Mouse (Mus musculus) megakaryocyte, embryonic 14.5 days (primary cell): ENCODE measurements around the gene Gpatch3. TPM values are rescaled to one million over a fixed set of nuclear protein-coding genes. Genes with fewer than 3 reads are reported as not detected.

Source experiments
- H3K27me3 ChIP-seq: replicated peaks from 2 replicates; pipeline ENCODE3; 2012; ENCODE audit warnings: inconsistent platforms
- H3K36me3 ChIP-seq: replicated peaks from 2 replicates; pipeline ENCODE3; 2012; ENCODE audit warnings: low read length, inconsistent platforms, mixed read lengths
- H3K4me1 ChIP-seq: 2 replicates; pipeline ENCODE4 v1.6.1; 2012; ENCODE audit warnings: inconsistent platforms
- H3K4me3 ChIP-seq: replicated peaks from 2 replicates; pipeline ENCODE3; 2012; ENCODE audit warnings: moderate library complexity, mild to moderate bottlenecking, inconsistent platforms
- H3K9me3 ChIP-seq: 2 replicates; pipeline ENCODE4 v1.6.1; 2012; ENCODE audit warnings: inconsistent platforms
- FLI1 ChIP-seq: IDR thresholded peaks from 2 replicates; pipeline ENCODE4 v1.6.1; 2012; ENCODE audit warnings: low read length, inconsistent platforms, mixed read lengths
- GATA1 ChIP-seq: IDR thresholded peaks from 3 replicates; pipeline ENCODE4 v1.6.1; 2012; ENCODE audit warnings: mixed read lengths, low read length, inconsistent platforms, borderline replicate concordance
- polyA plus RNA-seq: library from polyadenylated mRNA; stranded (reverse); fragments of >175 nt; gene quantifications from 2 replicates; pipeline ENCODE4 v1.2.3, GENCODE M21; 2012; ENCODE audit warnings: low replicate concordance; ENCODE audit not compliant: insufficient read depth

Gpatch3 gene
- polyA plus RNA-seq, 1 experiment, result 5.4 TPM

- Histone ChIP-seq H3K9me3 (no peaks in the 10 kb centered on the region), H3K4me3 (no peak overlapping the region), H3K4me1 (peaks cover 21% of the 10 kb centered on the region), H3K36me3 (peaks cover 74% of the 10 kb centered on the region), H3K27me3 (peaks cover 7% of the 10 kb centered on the region)
- TF ChIP-seq FLI1 (no peak), GATA1 (no peak)
These were observed 29.6 kb downstream of the Gpatch3 start for GRCm38 (mm10) chr4:133604175-133604574.

GRCm38 (mm10) chr4:133604856-133605255, 30.3 kb downstream of the Gpatch3 start:
- H3K9me3 ChIP-seq, result no peaks in the 10 kb centered on the region
- TF ChIP-seq GATA1 (no peak), FLI1 (no peak)
- H3K27me3 ChIP-seq, result peaks cover 4% of the 10 kb centered on the region
- peaks cover 21% of the 10 kb centered on the region for H3K4me1 ChIP-seq
- H3K4me3 ChIP-seq, result no peak overlapping the region
- H3K36me3 ChIP-seq, result peaks cover 81% of the 10 kb centered on the region

- Histone ChIP-seq H3K4me1 (peaks cover 21% of the 10 kb centered on the region), H3K36me3 (peaks cover 86% of the 10 kb centered on the region), H3K27me3 (no peaks in the 10 kb centered on the region), H3K4me3 (no peak overlapping the region), H3K9me3 (no peaks in the 10 kb centered on the region)
- no peak for TF ChIP-seq GATA1
- TF ChIP-seq FLI1, result no peak
These were observed 30.8 kb downstream of the Gpatch3 start for GRCm38 (mm10) chr4:133605330-133605729.

GRCm38 (mm10) chr4:133607284-133607683, 32.7 kb downstream of the Gpatch3 start:
- Histone ChIP-seq H3K9me3 (peaks cover 4% of the 10 kb centered on the region; the same call in 1 of the 2 replicates), H3K27me3 (no peaks in the 10 kb centered on the region), H3K4me1 (peaks cover 34% of the 10 kb centered on the region), H3K4me3 (no peak overlapping the region), H3K36me3 (peaks cover 95% of the 10 kb centered on the region)
- TF ChIP-seq FLI1, result no peak
- TF ChIP-seq GATA1, result no peak

- Histone ChIP-seq H3K27me3 (no peaks in the 10 kb centered on the region), H3K36me3 (peaks cover 96% of the 10 kb centered on the region), H3K4me3 (no peak overlapping the region), H3K9me3 (peaks cover 4% of the 10 kb centered on the region; the same call in 1 of the 2 replicates), H3K4me1 (peaks cover 57% of the 10 kb centered on the region)
- TF ChIP-seq FLI1 (no peak), GATA1 (no peak)
These were observed 35.2 kb downstream of the Gpatch3 start for GRCm38 (mm10) chr4:133609719-133610118.

- Histone ChIP-seq H3K36me3 (peaks cover 93% of the 10 kb centered on the region), H3K4me3 (no peak overlapping the region), H3K27me3 (no peaks in the 10 kb centered on the region), H3K4me1 (peaks cover 78% of the 10 kb centered on the region), H3K9me3 (peaks cover 4% of the 10 kb centered on the region; the same call in 1 of the 2 replicates)
- no peak for TF ChIP-seq GATA1
- TF ChIP-seq FLI1, result no peak
These were observed 37.3 kb downstream of the Gpatch3 start for GRCm38 (mm10) chr4:133611815-133612214.

- H3K9me3 ChIP-seq, result peaks cover 4% of the 10 kb centered on the region; the same call in 1 of the 2 replicates
- H3K4me3 ChIP-seq, result peak overlapping the region; percentile 42
- no peak for TF ChIP-seq GATA1
- no peak for TF ChIP-seq FLI1
- no peaks in the 10 kb centered on the region for H3K27me3 ChIP-seq
- H3K4me1 ChIP-seq, result peaks cover 83% of the 10 kb centered on the region
- peaks cover 92% of the 10 kb centered on the region for H3K36me3 ChIP-seq
These were observed 37.9 kb downstream of the Gpatch3 start for GRCm38 (mm10) chr4:133612416-133612815.

- TF ChIP-seq FLI1 (no peak), GATA1 (no peak)
- Histone ChIP-seq H3K4me1 (peaks cover 87% of the 10 kb centered on the region), H3K4me3 (no peak overlapping the region), H3K36me3 (peaks cover 92% of the 10 kb centered on the region), H3K9me3 (peaks cover 4% of the 10 kb centered on the region; the same call in 1 of the 2 replicates), H3K27me3 (no peaks in the 10 kb centered on the region)
These were observed 38.5 kb downstream of the Gpatch3 start for GRCm38 (mm10) chr4:133613026-133613425.

GRCm38 (mm10) chr4:133613867-133614266, 39.3 kb downstream of the Gpatch3 start:
- H3K4me3 ChIP-seq, result peak overlapping the region; percentile 85
- H3K9me3 ChIP-seq, result peaks cover 4% of the 10 kb centered on the region; the same call in 1 of the 2 replicates
- H3K4me1 ChIP-seq, result peaks cover 80% of the 10 kb centered on the region
- peaks cover 89% of the 10 kb centered on the region for H3K36me3 ChIP-seq
- no peak for TF ChIP-seq FLI1
- TF ChIP-seq GATA1, result no peak
- H3K27me3 ChIP-seq, result no peaks in the 10 kb centered on the region

- Histone ChIP-seq H3K9me3 (peaks cover 4% of the 10 kb centered on the region; the same call in 1 of the 2 replicates), H3K27me3 (no peaks in the 10 kb centered on the region), H3K36me3 (peaks cover 88% of the 10 kb centered on the region), H3K4me1 (peaks cover 81% of the 10 kb centered on the region), H3K4me3 (peak overlapping the region; percentile 85)
- TF ChIP-seq FLI1 (no peak), GATA1 (no peak)
These were observed 39.8 kb downstream of the Gpatch3 start for GRCm38 (mm10) chr4:133614274-133614761.
